Mouse (Mus musculus): ENCODE measurements around the gene Etfb. TPM values are rescaled to one million over a fixed set of nuclear protein-coding genes. Genes with fewer than 3 reads are reported as not detected.

Etfb gene
- polyA plus RNA-seq, 1 experiment from 2014 or later: 347 TPM

DNA sequence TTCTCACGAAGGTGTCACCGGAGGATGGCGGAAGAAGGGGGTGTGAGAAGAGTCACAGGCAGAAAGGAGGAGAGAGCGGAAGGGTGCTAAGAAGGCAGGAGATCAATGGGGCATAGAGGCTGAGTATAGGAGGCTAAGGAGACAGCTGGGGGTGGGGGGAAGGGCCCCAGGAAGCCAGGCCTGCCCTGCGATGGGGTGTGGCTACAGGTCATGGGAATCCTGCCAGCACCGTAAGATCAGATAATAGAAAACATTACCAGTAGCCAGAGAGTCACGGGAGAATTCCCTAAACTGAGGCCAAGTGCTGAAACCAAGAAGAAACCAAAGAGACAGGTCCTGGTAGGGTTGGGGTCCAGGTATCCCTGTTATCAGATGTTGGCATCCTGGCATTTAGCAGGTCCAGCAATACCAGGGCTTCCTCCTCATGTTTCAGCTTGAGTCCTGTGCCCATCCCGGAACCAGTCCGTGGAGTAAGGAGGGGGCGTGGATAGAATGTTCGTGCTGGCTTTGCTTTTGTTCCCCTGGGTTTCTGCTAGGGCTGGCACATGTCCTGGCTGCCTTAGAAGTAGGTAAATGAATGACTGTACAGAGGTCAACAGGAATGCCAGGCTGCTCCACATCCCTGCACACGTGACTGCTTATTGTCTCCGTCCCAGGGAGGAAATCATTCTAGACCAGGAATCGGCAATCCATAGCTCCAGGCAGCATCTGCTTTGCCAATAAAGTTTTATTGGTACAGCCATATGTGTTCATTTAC, 9.9 kb downstream of the Etfb start:
- Histone ChIP-seq H3K9me3 (ENCODE audit: control insufficient read depth, low read length) (no peaks in the 10 kb centered on the region), H3K27me3 (replicated peaks; ENCODE audit: control insufficient read depth, insufficient read depth, low read length) (no peaks in the 10 kb centered on the region), H3K4me1 (replicated peaks; ENCODE audit: control insufficient read depth, insufficient read depth, low read length) (no peaks in the 10 kb centered on the region), H3K27ac (ENCODE audit: low read depth) (no peak overlapping the region), H3K36me3 (ENCODE audit: control insufficient read depth, insufficient read depth, low read length) (peaks cover 64% of the 10 kb centered on the region), H3K4me3 (ENCODE audit: low read depth, low read length) (no peak overlapping the region), H3K9ac (ENCODE audit: low read length) (no peak overlapping the region), H3K4me2 (ENCODE audit: low read length) (no peak overlapping the region)
- ATAC-seq (replicated peaks; ENCODE audit: low FRiP score, low TSS enrichment, low read depth): no peak
- 81% methylated on average over 14 of the region's 14 CpGs for WGBS
- DNase-seq (ENCODE audit: low spot score): no peak

DNA sequence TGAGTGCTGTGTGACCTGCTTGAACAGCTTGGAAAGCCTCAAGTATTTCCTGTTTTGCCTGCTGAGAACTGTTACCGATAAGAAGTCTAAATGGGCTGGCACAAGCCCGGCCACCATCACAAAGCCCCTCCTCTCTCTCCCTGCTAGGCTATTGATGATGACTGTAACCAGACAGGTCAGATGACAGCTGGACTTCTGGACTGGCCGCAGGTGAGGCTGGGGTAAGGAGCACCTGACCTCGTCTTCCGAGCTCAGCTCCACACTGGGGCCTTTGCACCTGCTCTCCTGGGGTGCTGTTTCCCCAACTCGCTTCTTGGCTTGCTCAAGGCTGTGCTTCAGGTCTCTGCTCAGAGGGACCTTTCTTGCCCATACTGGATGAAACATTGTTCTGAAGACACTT, 10.5 kb downstream of the Etfb start:
- WGBS: 91% methylated on average over 6 of the region's 6 CpGs
- no peaks in the 10 kb centered on the region for H3K9me3 ChIP-seq (ENCODE audit: control insufficient read depth, low read length)
- H3K36me3 ChIP-seq (ENCODE audit: control insufficient read depth, insufficient read depth, low read length): peaks cover 64% of the 10 kb centered on the region
- no peak overlapping the region for H3K9ac ChIP-seq (ENCODE audit: low read length)
- no peak overlapping the region for H3K4me2 ChIP-seq (ENCODE audit: low read length)
- no peaks in the 10 kb centered on the region for H3K27me3 ChIP-seq (replicated peaks; ENCODE audit: control insufficient read depth, insufficient read depth, low read length)
- DNase-seq (ENCODE audit: low spot score) (no peak), ATAC-seq (replicated peaks; ENCODE audit: low FRiP score, low TSS enrichment, low read depth) (no peak)
- no peak overlapping the region for H3K27ac ChIP-seq (ENCODE audit: low read depth)
- no peaks in the 10 kb centered on the region for H3K4me1 ChIP-seq (replicated peaks; ENCODE audit: control insufficient read depth, insufficient read depth, low read length)
- H3K4me3 ChIP-seq (ENCODE audit: low read depth, low read length): no peak overlapping the region

DNA sequence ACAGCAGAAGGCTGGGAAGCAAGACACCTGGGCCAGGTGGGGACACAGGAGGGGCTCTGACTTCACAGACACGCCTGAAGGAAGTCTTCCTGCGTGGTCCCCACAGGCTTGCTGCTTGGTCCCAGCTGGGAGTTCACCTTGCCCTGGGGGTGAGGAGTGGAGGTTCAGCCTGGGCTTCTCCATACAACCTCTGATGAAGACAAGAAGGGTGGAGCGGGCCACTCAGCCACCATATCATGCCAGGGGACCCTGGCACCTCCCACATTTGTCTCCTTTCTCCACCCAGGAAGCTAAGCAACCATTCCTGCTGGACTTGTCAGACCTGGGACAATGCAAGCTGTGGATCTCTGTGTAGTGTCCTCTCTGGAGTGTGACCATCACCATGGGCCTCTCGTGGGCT, 19.0 kb downstream of the Etfb start, which contains the start of gene Vsig10l:
Gene Vsig10l, plus strand, starts transcription at position 301 of the 400 bp plus-strand sequence.
- H3K4me2 ChIP-seq (ENCODE audit: low read length): no peak within 1 kb of the TSS
- H3K4me1 ChIP-seq (replicated peaks; ENCODE audit: control insufficient read depth, insufficient read depth, low read length): peaks cover 7% of the 10 kb centered on the region; the same call in 1 of the 2 replicates
- no peaks in the 10 kb centered on the region for H3K27me3 ChIP-seq (replicated peaks; ENCODE audit: control insufficient read depth, insufficient read depth, low read length)
- H3K9me3 ChIP-seq (ENCODE audit: control insufficient read depth, low read length): no peaks in the 10 kb centered on the region
- ATAC-seq (replicated peaks; ENCODE audit: low FRiP score, low TSS enrichment, low read depth) (no peak), DNase-seq (ENCODE audit: low spot score) (no peak)
- peaks cover under 1% of the 10 kb centered on the region; the same call in 1 of the 2 replicates for H3K36me3 ChIP-seq (ENCODE audit: control insufficient read depth, insufficient read depth, low read length)
- H3K27ac ChIP-seq (ENCODE audit: low read depth): no peak within 1 kb of the TSS
- H3K9ac ChIP-seq (ENCODE audit: low read length): no peak within 1 kb of the TSS
- no peak within 1 kb of the TSS for H3K4me3 ChIP-seq (ENCODE audit: low read depth, low read length)
- WGBS: 61% methylated on average over 4 of the region's 4 CpGs

DNA sequence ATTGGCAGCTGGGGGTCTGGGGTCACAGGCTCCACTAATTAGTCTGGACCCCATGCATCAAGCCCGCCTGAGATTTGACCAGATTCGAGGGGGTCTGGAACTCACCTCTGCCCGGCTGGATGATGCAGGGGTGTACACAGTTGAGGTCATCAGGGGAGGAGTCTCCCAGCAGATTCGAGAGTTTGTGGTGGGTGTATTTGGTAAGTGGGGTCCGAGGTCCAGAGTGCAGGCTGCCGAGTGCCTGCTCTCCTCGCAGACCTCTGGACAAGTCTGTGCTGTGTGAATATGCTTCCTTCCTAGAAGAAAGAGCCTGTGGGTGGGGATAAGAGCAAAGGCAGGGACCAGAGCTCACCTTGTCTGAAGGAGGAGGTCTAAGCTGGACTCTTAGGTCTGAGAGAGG, 20.1 kb downstream of the Etfb start:
- Histone ChIP-seq H3K9me3 (ENCODE audit: control insufficient read depth, low read length) (no peaks in the 10 kb centered on the region), H3K36me3 (ENCODE audit: control insufficient read depth, insufficient read depth, low read length) (no peaks in the 10 kb centered on the region), H3K27ac (ENCODE audit: low read depth) (no peak overlapping the region), H3K4me2 (ENCODE audit: low read length) (no peak overlapping the region), H3K27me3 (replicated peaks; ENCODE audit: control insufficient read depth, insufficient read depth, low read length) (no peaks in the 10 kb centered on the region), H3K4me3 (ENCODE audit: low read depth, low read length) (no peak overlapping the region), H3K9ac (ENCODE audit: low read length) (no peak overlapping the region), H3K4me1 (replicated peaks; ENCODE audit: control insufficient read depth, insufficient read depth, low read length) (peaks cover 7% of the 10 kb centered on the region; the same call in 1 of the 2 replicates)
- ATAC-seq (replicated peaks; ENCODE audit: low FRiP score, low TSS enrichment, low read depth): no peak
- WGBS: 74% methylated on average over 7 of the region's 7 CpGs
- no peak for DNase-seq (ENCODE audit: low spot score)

DNA sequence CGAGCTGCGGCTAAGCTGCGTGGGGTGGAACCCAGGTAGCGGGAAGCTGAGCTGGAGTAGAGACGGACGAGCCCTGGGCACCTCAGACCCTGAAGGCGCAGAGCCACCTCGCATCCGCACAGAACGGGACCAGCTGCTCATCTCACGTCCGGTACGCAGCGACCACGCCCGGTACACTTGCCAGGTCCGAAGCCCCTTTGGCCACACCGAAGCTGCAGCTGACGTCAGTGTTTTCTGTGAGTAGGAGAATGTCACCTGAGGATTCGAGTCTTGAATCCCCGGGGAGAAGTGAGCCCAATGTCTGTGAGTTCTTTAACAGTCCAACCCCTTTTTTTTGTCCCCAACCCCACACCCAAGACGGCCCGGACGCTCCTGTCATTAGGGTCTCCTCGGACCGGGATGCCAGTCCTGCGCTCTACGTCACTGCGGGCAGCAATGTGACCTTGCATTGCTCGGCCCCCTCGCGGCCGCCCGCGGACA, 21.0 kb downstream of the Etfb start:
- no peak for DNase-seq (ENCODE audit: low spot score)
- Histone ChIP-seq H3K27me3 (replicated peaks; ENCODE audit: control insufficient read depth, insufficient read depth, low read length) (no peaks in the 10 kb centered on the region), H3K4me1 (replicated peaks; ENCODE audit: control insufficient read depth, insufficient read depth, low read length) (peaks cover 5% of the 10 kb centered on the region; the same call in 1 of the 2 replicates), H3K4me3 (ENCODE audit: low read depth, low read length) (peak overlapping the region; percentile 39), H3K27ac (ENCODE audit: low read depth) (no peak overlapping the region), H3K9me3 (ENCODE audit: control insufficient read depth, low read length) (no peaks in the 10 kb centered on the region), H3K9ac (ENCODE audit: low read length) (peak overlapping the region; percentile 42; the same call in 1 of the 2 replicates), H3K36me3 (ENCODE audit: control insufficient read depth, insufficient read depth, low read length) (no peaks in the 10 kb centered on the region), H3K4me2 (ENCODE audit: low read length) (peak overlapping the region; percentile 91)
- WGBS: 5% methylated on average over 35 of the region's 35 CpGs
- peak; percentile 65 for ATAC-seq (replicated peaks; ENCODE audit: low FRiP score, low TSS enrichment, low read depth)

DNA sequence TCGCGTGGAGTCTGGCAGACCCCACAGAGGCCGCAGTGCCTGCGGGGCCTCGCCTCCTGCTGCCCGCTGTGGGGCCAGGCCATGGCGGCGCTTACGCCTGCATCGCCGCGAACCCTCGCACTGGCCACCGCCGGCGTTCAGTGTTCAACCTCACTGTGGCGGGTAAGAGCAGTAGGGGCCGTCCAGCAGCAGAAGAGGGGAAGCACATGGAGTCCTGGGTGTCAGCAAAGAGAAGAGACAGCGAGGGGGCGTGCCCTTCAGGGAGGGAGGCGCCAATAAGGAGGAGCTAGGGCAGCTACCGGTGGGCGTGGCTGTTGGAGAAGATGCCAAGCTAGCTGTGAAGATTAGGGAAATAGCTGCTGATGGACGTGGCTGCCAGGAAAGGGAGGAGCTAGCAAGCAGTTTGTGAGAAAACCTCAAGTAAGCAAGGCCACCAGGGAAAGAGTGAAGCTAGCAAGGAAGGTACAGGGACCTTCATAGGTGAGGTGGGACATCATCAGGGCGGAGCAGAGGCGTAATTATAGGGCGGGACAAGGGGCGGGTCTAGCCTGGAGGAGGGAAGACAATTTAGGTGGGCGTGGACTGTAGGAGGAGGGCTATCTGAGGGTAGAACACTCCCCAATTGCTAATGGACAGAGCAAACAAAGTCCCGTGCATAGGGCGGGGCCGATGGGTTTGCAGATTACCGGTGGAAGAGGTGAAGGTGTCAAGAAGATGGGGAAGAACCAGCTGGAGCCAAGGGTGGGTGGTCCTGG, 21.6 kb downstream of the Etfb start:
- Histone ChIP-seq H3K27ac (ENCODE audit: low read depth) (peak overlapping the region; percentile 11; the same call in 1 of the 2 replicates), H3K4me2 (ENCODE audit: low read length) (peak overlapping the region; percentile 91), H3K36me3 (ENCODE audit: control insufficient read depth, insufficient read depth, low read length) (no peaks in the 10 kb centered on the region), H3K4me3 (ENCODE audit: low read depth, low read length) (peak overlapping the region; percentile 39), H3K4me1 (replicated peaks; ENCODE audit: control insufficient read depth, insufficient read depth, low read length) (peaks cover 4% of the 10 kb centered on the region; the same call in 1 of the 2 replicates), H3K27me3 (replicated peaks; ENCODE audit: control insufficient read depth, insufficient read depth, low read length) (no peaks in the 10 kb centered on the region), H3K9me3 (ENCODE audit: control insufficient read depth, low read length) (no peaks in the 10 kb centered on the region), H3K9ac (ENCODE audit: low read length) (peak overlapping the region; percentile 42)
- under 1% methylated on average over 33 of the region's 33 CpGs for WGBS
- peak; percentile 86 for ATAC-seq (replicated peaks; ENCODE audit: low FRiP score, low TSS enrichment, low read depth)
- DNase-seq (ENCODE audit: low spot score): peak; percentile 93

DNA sequence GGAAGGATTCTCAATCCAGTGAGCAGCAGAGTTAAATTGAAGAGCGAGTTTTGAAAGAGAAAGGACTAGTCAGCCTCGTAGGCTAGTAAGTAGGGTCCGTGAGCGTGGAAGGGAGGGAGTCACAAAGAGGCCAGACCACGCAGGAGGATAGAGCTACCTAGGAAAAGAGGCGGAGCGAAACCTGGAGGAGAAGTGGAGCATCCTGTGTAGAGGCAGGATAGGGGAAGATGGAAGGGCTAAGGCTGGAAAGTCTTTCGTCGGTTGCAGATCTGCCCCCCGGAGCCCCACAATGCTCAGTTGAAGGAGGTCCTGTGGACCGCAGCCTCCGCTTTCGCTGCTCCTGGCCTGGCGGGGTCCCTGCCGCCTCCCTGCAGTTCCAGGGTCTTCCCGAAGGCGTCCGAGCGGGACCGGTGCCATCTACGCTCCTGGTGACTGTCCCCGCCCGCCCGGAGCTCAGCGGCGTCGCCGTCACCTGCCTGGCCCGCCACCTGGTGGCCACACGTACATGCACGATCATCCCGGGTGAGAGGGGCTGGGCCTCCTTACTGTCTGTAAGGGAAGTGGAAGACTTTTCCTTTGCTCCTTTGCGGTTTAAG, 22.3 kb downstream of the Etfb start:
- peak overlapping the region; percentile 91 for H3K4me2 ChIP-seq (ENCODE audit: low read length)
- H3K36me3 ChIP-seq (ENCODE audit: control insufficient read depth, insufficient read depth, low read length): no peaks in the 10 kb centered on the region
- DNase-seq (ENCODE audit: low spot score) (peak; percentile 89), ATAC-seq (replicated peaks; ENCODE audit: low FRiP score, low TSS enrichment, low read depth) (peak; percentile 64)
- H3K9ac ChIP-seq (ENCODE audit: low read length): peak overlapping the region; percentile 37
- H3K27ac ChIP-seq (ENCODE audit: low read depth): peak overlapping the region; percentile 11; the same call in 1 of the 2 replicates
- no peaks in the 10 kb centered on the region for H3K9me3 ChIP-seq (ENCODE audit: control insufficient read depth, low read length)
- H3K4me3 ChIP-seq (ENCODE audit: low read depth, low read length): peak overlapping the region; percentile 39
- WGBS: 1% methylated on average over 32 of the region's 33 CpGs
- H3K4me1 ChIP-seq (replicated peaks; ENCODE audit: control insufficient read depth, insufficient read depth, low read length): peaks cover 4% of the 10 kb centered on the region; the same call in 1 of the 2 replicates
- H3K27me3 ChIP-seq (replicated peaks; ENCODE audit: control insufficient read depth, insufficient read depth, low read length): no peaks in the 10 kb centered on the region

DNA sequence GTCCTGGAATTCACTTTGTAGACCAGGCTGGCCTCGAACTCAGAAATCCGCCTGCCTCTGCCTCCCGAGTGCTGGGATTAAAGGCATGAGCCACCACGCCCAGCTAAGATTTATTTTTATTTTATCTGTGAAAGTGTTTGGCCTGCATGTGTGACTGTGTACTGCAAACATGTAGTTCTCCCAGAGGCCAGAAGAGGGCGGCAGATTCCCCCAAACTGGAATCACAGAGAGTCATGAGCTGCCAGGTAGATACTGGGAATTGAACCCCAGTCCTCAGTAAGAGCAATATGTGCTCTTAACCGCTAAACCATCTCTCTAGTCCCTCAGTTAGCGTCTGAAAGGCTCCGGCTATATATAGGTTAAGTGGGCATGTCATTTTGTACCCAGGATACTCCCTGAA, 26.5 kb downstream of the Etfb start:
- H3K4me2 ChIP-seq (ENCODE audit: low read length): no peak overlapping the region
- ATAC-seq (replicated peaks; ENCODE audit: low FRiP score, low TSS enrichment, low read depth) (no peak), DNase-seq (ENCODE audit: low spot score) (peak; percentile 69)
- no peaks in the 10 kb centered on the region for H3K36me3 ChIP-seq (ENCODE audit: control insufficient read depth, insufficient read depth, low read length)
- H3K4me3 ChIP-seq (ENCODE audit: low read depth, low read length): no peak overlapping the region
- H3K9ac ChIP-seq (ENCODE audit: low read length): no peak overlapping the region
- no peaks in the 10 kb centered on the region for H3K9me3 ChIP-seq (ENCODE audit: control insufficient read depth, low read length)
- H3K4me1 ChIP-seq (replicated peaks; ENCODE audit: control insufficient read depth, insufficient read depth, low read length): no peaks in the 10 kb centered on the region
- peaks cover 9% of the 10 kb centered on the region; the same call in 1 of the 2 replicates for H3K27me3 ChIP-seq (replicated peaks; ENCODE audit: control insufficient read depth, insufficient read depth, low read length)
- no peak overlapping the region for H3K27ac ChIP-seq (ENCODE audit: low read depth)
- WGBS: 43% methylated on average over 8 of the region's 8 CpGs
